Mouse (Mus musculus) ES-E14 (cell line): ENCODE measurements around the gene Sp1. TPM values are rescaled to one million over a fixed set of nuclear protein-coding genes. Genes with fewer than 3 reads are reported as not detected.

Experiments used
- DNase-seq: peaks from one replicate; pipeline ENCODE4 v3.0.0-alpha.2; 2013; ENCODE audit warnings: low read depth, low spot score
- H3K27ac ChIP-seq: 2 replicates; pipeline ENCODE4 v1.5.1; 2012; ENCODE audit warnings: low read depth, mild to moderate bottlenecking, low read length, moderate library complexity, mixed read lengths; ENCODE audit not compliant: poor library complexity, insufficient read depth, severe bottlenecking
- H3K36me3 ChIP-seq: 2 replicates; pipeline ENCODE4 v1.6.1; 2012; ENCODE audit warnings: mild to moderate bottlenecking, low read length, moderate library complexity, mixed read lengths; ENCODE audit not compliant: control insufficient read depth, poor library complexity, insufficient read depth, severe bottlenecking
- H3K4me1 ChIP-seq, 2 experiments: fragments of 150-350 bp in 1 of 2; sonication (generic) in 1 of 2; 2 replicates each; pipeline ENCODE4 v1.6.1; 2012; ENCODE audit warnings: low read length in 2 of 2, mild to moderate bottlenecking in 1 of 2, mixed read lengths in 1 of 2; ENCODE audit not compliant: control insufficient read depth in 2 of 2, insufficient read depth in 2 of 2, poor library complexity in 1 of 2
- H3K4me3 ChIP-seq, 2 experiments: fragments of 150-350 bp in 1 of 2; sonication (generic) in 1 of 2; 2 replicates each; pipeline ENCODE4 v1.5.1; 2012; ENCODE audit warnings: low read length in 2 of 2, low read depth in 1 of 2, mild to moderate bottlenecking in 1 of 2, mixed read lengths in 1 of 2; ENCODE audit not compliant: insufficient read depth in 1 of 2, poor library complexity in 1 of 2, severe bottlenecking in 1 of 2
- H3K9ac ChIP-seq: 2 replicates; pipeline ENCODE4 v1.6.1; 2012; ENCODE audit warnings: low read depth, mild to moderate bottlenecking, low read length, mixed read lengths; ENCODE audit not compliant: poor library complexity, insufficient read depth, severe bottlenecking
- H3K9me3 ChIP-seq: fragments of 150-350 bp; sonication (generic); 2 replicates; pipeline ENCODE4 v1.6.1; 2012; ENCODE audit warnings: low read depth, mild to moderate bottlenecking, low read length; ENCODE audit not compliant: control insufficient read depth, insufficient read depth
- CHD2 ChIP-seq: IDR thresholded peaks from 2 replicates; pipeline ENCODE4 v1.6.1; 2014; ENCODE audit warnings: mild to moderate bottlenecking, low read depth, low read length, inconsistent platforms
- HCFC1 ChIP-seq: IDR thresholded peaks from 2 replicates; pipeline ENCODE4 v1.6.1; 2012; ENCODE audit warnings: low read length, inconsistent platforms, borderline replicate concordance; ENCODE audit not compliant: insufficient read depth
- MAFK ChIP-seq: IDR thresholded peaks from 2 replicates; pipeline ENCODE4 v1.6.1; 2014; ENCODE audit warnings: mild to moderate bottlenecking, low read depth, low read length, inconsistent platforms; ENCODE audit not compliant: insufficient read depth
- ZC3H11A ChIP-seq: IDR thresholded peaks from 2 replicates; pipeline ENCODE4 v1.6.1; 2012; ENCODE audit warnings: low read depth, mild to moderate bottlenecking, inconsistent platforms, low read length, borderline replicate concordance
- ZNF384 ChIP-seq: IDR thresholded peaks from 2 replicates; pipeline ENCODE4 v1.6.1; 2012; ENCODE audit warnings: low read depth, low read length, inconsistent platforms
- in situ Hi-C, 2 experiments: fragments of 600-800 bp; cut with MboI; formaldehyde crosslinking; loops; one replicate each; pipeline ENCODE4 v1.15.1; 2025; ENCODE audit warnings: low sequenced_read_pairs in 2 of 2, inconsistent platforms in 1 of 2; ENCODE audit not compliant: unreplicated experiment in 2 of 2
- total RNA-seq: library from RNA; depleted of rRNA; stranded (reverse); fragments of 300-350 nt; gene quantifications from 2 replicates; pipeline ENCODE4 v1.2.3, GENCODE M21; 2012

The Sp1 gene
- total RNA-seq, 1 experiment: 93.4 TPM

DNA sequence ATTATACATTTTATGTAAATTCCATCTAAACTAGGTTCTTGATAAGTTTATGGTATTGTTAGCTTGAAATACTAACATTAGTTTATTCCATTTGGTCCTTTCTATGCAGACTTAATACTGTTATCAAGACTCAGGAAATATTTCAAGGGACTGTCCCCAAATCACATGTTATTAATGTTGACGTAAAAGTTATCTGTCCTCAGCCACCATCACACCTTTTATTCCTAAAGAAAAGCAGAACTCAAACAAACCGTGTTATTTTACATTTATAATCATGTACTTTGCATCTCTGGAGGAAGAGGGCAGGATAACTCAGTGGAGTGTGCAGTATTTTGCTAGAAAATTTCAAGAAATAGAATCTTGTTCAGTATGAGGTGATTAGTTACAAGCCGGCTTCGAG is 27.2 kb downstream of the Sp1 start:
- no peak for TF ChIP-seq MAFK
- no peak for TF ChIP-seq HCFC1
- no peak for TF ChIP-seq ZC3H11A
- no peak for TF ChIP-seq CHD2
- TF ChIP-seq ZNF384: no peak
- no peak overlapping the region for H3K9ac ChIP-seq
- H3K4me3 ChIP-seq: no peak overlapping the region
- DNase-seq: no peak
- in situ Hi-C loops: no loop called here
- H3K27ac ChIP-seq: no peak overlapping the region
- peaks cover 21% of the 10 kb centered on the region for H3K36me3 ChIP-seq
- H3K9me3 ChIP-seq: no peaks in the 10 kb centered on the region
- no peaks in the 10 kb centered on the region for H3K4me1 ChIP-seq

DNA sequence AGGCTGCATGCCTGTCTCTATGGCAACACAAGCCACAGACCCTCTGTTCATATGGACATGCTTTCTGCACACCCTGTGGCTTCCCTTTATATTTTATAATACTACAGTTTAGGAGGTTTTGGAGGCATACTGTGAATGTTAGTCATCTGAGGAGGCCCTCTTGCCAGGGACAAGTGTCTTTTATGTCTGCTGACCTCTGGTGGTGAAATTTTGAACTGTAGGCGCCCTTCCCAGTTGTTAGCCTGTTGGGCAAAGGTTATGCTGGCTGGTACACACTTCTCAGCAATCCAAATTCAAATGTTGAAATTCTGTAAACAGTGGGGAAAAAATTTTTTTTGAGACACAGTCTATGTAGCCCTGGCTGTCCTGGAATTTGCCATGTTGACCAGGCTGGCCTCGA is 36.5 kb downstream of the Sp1 start:
- H3K36me3 ChIP-seq: no peaks in the 10 kb centered on the region
- no peak overlapping the region for H3K27ac ChIP-seq
- DNase-seq: no peak
- no peak overlapping the region for H3K9ac ChIP-seq
- TF ChIP-seq ZNF384: no peak
- peak; percentile 34; the same call in 1 of the 2 replicates for TF ChIP-seq ZC3H11A
- H3K4me3 ChIP-seq: no peak overlapping the region
- in situ Hi-C loops: no loop called here
- H3K9me3 ChIP-seq: no peaks in the 10 kb centered on the region
- peaks cover 0 to 6% of the 10 kb centered on the region in 2 experiments; a peak in 1 of 4 replicates for H3K4me1 ChIP-seq

DNA sequence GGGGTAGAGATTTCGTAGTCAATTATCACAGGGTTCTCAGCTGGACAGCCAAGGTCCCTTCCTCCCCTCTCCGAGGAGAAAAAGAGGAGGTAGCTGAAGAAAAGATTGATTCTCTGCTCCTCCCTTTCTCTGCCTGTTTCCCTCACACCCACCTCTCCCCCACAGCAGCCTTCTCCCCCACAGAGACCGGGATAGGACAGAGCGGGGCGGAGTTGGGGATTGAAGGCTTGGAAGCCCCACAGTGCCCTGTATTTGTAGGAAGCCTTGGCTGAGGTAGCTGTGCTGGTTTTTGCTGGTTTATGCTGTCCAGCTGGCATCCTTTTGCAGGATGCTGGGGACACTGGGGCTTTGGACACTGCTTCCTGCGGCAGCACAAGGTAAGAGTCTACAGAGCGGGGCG is 39.2 kb downstream of the Sp1 start, which contains the start of gene Amhr2:
TSS of gene Amhr2 (plus strand) at position 222 of the 400 bp plus-strand sequence.
- H3K9me3 ChIP-seq: no peaks in the 10 kb centered on the region
- no peaks in the 10 kb centered on the region for H3K36me3 ChIP-seq
- no peak within 1 kb of the TSS for H3K27ac ChIP-seq
- peaks cover 0 to 6% of the 10 kb centered on the region in 2 experiments; a peak in 1 of 4 replicates for H3K4me1 ChIP-seq
- no peak within 1 kb of the TSS; a peak in 1 of 4 replicates for H3K4me3 ChIP-seq
- DNase-seq: no peak
- no peak within 1 kb of the TSS for H3K9ac ChIP-seq
- TF ChIP-seq ZNF384 (no peak), MAFK (no peak), HCFC1 (no peak), ZC3H11A (no peak), CHD2 (no peak)
- in situ Hi-C loops: no loop called here

DNA sequence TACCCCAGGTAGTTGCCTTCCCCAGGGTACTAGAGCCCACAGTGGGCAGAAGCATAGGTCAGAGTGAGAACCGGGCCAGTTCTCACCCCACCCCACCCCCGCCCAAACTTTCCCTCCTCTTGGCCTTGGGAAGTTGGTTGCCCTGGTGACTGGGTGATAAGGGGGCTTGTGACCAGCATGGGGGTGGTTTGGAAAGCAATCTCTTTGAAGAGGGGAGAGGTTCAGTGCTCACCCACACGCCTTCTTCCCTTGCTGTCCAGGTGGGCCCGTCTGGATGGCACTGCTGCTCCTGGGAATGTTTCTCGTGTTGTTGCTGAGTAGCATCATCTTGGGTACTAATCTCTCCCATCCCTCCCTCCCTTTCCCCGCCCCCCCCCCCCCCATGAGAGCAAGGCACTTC is 40.5 kb downstream of the Sp1 start:
- TF ChIP-seq ZNF384 (no peak), ZC3H11A (no peak), CHD2 (no peak), MAFK (no peak), HCFC1 (no peak)
- Histone ChIP-seq H3K36me3 (no peaks in the 10 kb centered on the region), H3K4me3 (no peak overlapping the region), H3K9me3 (no peaks in the 10 kb centered on the region), H3K27ac (no peak overlapping the region), H3K4me1 (peaks cover 0 to 11% of the 10 kb centered on the region in 2 experiments; a peak in 2 of 4 replicates), H3K9ac (no peak overlapping the region)
- in situ Hi-C loops: no loop called here
- no peak for DNase-seq

DNA sequence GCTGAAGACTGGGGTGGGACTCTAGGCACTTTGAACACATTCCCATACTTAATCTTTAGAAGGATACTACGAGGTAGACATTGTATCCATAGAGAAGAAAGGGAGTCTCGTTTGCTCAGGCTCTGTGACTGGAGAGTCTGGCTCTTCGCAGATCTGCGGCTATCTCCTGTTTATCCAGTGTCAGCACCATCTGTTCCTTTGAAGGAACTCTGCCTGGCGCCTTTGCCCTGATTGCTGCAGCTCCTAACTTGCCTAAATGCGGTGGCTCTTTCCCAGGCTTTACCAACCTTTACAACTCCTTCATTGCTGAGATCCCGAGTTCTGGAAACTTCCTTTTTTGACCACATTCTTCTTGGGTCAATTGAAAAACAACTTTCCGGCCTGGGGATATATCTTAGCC is 43.4 kb downstream of the Sp1 start:
- peaks cover 0 to 16% of the 10 kb centered on the region in 2 experiments; a peak in 2 of 4 replicates for H3K4me1 ChIP-seq
- no peak overlapping the region for H3K27ac ChIP-seq
- H3K4me3 ChIP-seq: no peak overlapping the region
- H3K9ac ChIP-seq: no peak overlapping the region
- H3K9me3 ChIP-seq: no peaks in the 10 kb centered on the region
- no peak for DNase-seq
- H3K36me3 ChIP-seq: no peaks in the 10 kb centered on the region
- in situ Hi-C loops: no loop called here
- TF ChIP-seq ZNF384 (no peak), HCFC1 (no peak), MAFK (no peak), ZC3H11A (no peak), CHD2 (no peak)
